In the genomic region with DNA sequence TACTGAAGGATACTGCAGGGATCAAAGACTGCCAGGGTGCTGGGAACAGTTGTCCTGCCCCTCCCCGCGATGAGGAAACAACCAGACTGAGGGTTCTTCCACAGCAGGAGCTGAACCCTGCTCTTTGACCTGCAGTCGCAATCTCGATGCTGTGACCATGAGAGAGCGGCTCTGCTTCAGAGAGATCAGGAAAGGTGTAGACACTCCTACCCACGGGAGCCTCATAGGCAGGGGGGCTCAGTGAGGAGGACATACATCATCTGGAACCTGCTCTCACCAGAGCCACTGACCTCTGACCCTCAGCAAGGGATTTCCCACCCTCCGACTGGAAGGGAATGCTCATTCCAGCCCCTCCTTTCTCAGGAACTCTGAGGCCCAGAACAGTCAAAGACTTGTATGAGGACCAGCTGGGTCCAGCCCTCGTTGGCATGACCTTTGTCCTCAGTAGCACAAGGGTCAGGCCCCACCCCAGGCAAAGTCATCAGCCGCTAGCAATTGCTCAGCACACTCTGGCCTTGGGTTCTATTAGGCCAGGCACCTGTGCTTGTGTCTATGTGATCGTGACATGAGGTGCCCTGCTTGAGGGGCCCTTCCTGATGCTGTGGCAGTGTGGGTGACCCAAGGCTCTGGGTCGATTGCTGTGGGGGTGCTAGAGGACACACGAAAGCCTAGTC, we compare ENCODE assay signal across 9 mouse cellular contexts. TPM values are rescaled to one million over a fixed set of nuclear protein-coding genes. Genes with fewer than 3 reads are reported as not detected.
DNase-seq lines count a peak whose midpoint lies in the region; ATAC-seq and TF ChIP-seq lines count a peak whose summit lies in the region.
"Not testable (repeated sequence)": the region's sequence is repeated elsewhere in the genome, so short reads cannot be mapped to it uniquely, and the experiment has no call there.
"Had no signal": no experiment of that assay in that cellular context is flagged by ENCODE, and none has a peak within 500 bp of the region (broad histone marks: within the 10 kb centered on the region; RNA-seq: fewer than 3 reads in every experiment).

No protein-coding gene starts in this region.

- not testable (repeated sequence) for TF ChIP-seq EP300 in liver, postnatal 0 days (IDR thresholded peaks at IDR 0.05; ENCODE audit: low read depth)

- not testable (repeated sequence) for TF ChIP-seq CTCF in liver, postnatal 0 days (IDR thresholded peaks at IDR 0.05; ENCODE audit: low read depth)

- not testable (repeated sequence) for H3K9me3 ChIP-seq in intestine, embryonic 14.5 days (ENCODE audit: control insufficient read depth, low read length); liver, embryonic 12.5 days (replicated peaks); liver, postnatal 0 days (ENCODE audit: low read length); stomach, embryonic 14.5 days (ENCODE audit: control insufficient read depth, low read depth, low read length)

- H3K27ac ChIP-seq in intestine, embryonic 14.5 days (ENCODE audit: low read depth); liver, embryonic 12.5 days; liver, postnatal 0 days (ENCODE audit: low read depth); stomach, embryonic 14.5 days (ENCODE audit: low read length): not testable (repeated sequence)

- H3K27me3 ChIP-seq in intestine, embryonic 14.5 days (replicated peaks; ENCODE audit: control insufficient read depth, insufficient read depth, low read length); liver, embryonic 12.5 days (replicated peaks); liver, postnatal 0 days (ENCODE audit: insufficient read depth, low read length); stomach, embryonic 14.5 days (ENCODE audit: control insufficient read depth, insufficient read depth, low read length): not testable (repeated sequence)

- H3K9ac ChIP-seq in intestine, embryonic 14.5 days (ENCODE audit: low read length); liver, embryonic 12.5 days; liver, postnatal 0 days (replicated peaks); stomach, embryonic 14.5 days (replicated peaks; ENCODE audit: low read depth, low read length): not testable (repeated sequence)

- not testable (repeated sequence) for H3K36me3 ChIP-seq in intestine, embryonic 14.5 days (ENCODE audit: control insufficient read depth, insufficient read depth, low read length); liver, embryonic 12.5 days; liver, postnatal 0 days (replicated peaks; ENCODE audit: insufficient read depth, low read length); stomach, embryonic 14.5 days (ENCODE audit: control insufficient read depth, insufficient read depth, low read length)

- peak; percentile 58 for DNase-seq in cerebellum, adult 11-12 months
- peak; percentile 89 for DNase-seq in heart, adult 11 months
- DNase-seq in intestine, embryonic 14.5 days (ENCODE audit: low spot score); liver, postnatal 0 days: not testable (repeated sequence)
- peak; percentile 23 for DNase-seq in kidney, adult 9 months

- not testable (repeated sequence) for H3K4me3 ChIP-seq in intestine, embryonic 14.5 days (ENCODE audit: low read depth, low read length); liver, embryonic 12.5 days; liver, postnatal 0 days (ENCODE audit: low read depth, low read length); stomach, embryonic 14.5 days (ENCODE audit: low read depth, low read length)

- peak; percentile 56; the same call in 1 of the 2 replicates for ATAC-seq in intestine, embryonic 14.5 days (replicated peaks; ENCODE audit: low FRiP score, low TSS enrichment, low read depth)
- peak; percentile 61 for ATAC-seq in liver, embryonic 12.5 days
- ATAC-seq in liver, postnatal 0 days: peak; percentile 77
- ATAC-seq in stomach, embryonic 14.5 days (ENCODE audit: insufficient number of reproducible peaks, insufficient read depth, low FRiP score, low read depth): 0 out of 2 replicates have a peak, but pooled peaks have one; percentile 24

- 55% methylated on average over 6 of the region's 12 CpGs for WGBS in intestine, embryonic 14.5 days
- WGBS in liver, embryonic 12.5 days (ENCODE audit: insufficient replicate concordance): 70% methylated on average over 9 of the region's 12 CpGs
- 52% methylated on average over 5 of the region's 12 CpGs for WGBS in liver, postnatal 0 days (ENCODE audit: insufficient replicate concordance)
- 49% methylated on average over 6 of the region's 12 CpGs for WGBS in stomach, embryonic 14.5 days

- H3K4me2 ChIP-seq in intestine, embryonic 14.5 days (ENCODE audit: low read length); liver, embryonic 12.5 days; liver, postnatal 0 days (ENCODE audit: low read depth, low read length); stomach, embryonic 14.5 days (replicated peaks; ENCODE audit: low read depth, low read length): not testable (repeated sequence)

- not testable (repeated sequence) for H3K4me1 ChIP-seq in intestine, embryonic 14.5 days (replicated peaks; ENCODE audit: control insufficient read depth, insufficient read depth, low read length); liver, embryonic 12.5 days; liver, postnatal 0 days (ENCODE audit: insufficient read depth); stomach, embryonic 14.5 days (ENCODE audit: control insufficient read depth, insufficient read depth, low read length)

RNA-seq across cellular contexts. Expression of gene Dynlt1a, which starts 17.0 kb away (rescaled TPM):
- polyA plus RNA-seq in intestine, embryonic 14.5 days (2014; fragmentation: Nextera tagmentation; extraction: Ambion mirVana): 16.4 and 20.3 TPM in 2 replicates
- polyA plus RNA-seq in liver, embryonic 12.5 days (2016; fragmentation: Nextera tagmentation; extraction: Ambion mirVana): 6.7 and 8.5 TPM in 2 replicates
- 2.9 and 3.0 TPM in 2 replicates for polyA plus RNA-seq in liver, postnatal 0 days (2015; fragmentation: Nextera tagmentation; extraction: Ambion mirVana)
- 16.5 and 20.1 TPM in 2 replicates for polyA plus RNA-seq in stomach, embryonic 14.5 days (2014; fragmentation: Nextera tagmentation; extraction: Ambion mirVana)

RNA-seq across cellular contexts. Expression of gene Tmem181a, which starts 43.7 kb away (rescaled TPM):
- polyA plus RNA-seq in intestine, embryonic 14.5 days (2014; fragmentation: Nextera tagmentation; extraction: Ambion mirVana): 23.0 and 23.7 TPM in 2 replicates
- 5.3 and 5.6 TPM in 2 replicates for polyA plus RNA-seq in liver, embryonic 12.5 days (2016; fragmentation: Nextera tagmentation; extraction: Ambion mirVana)
- 2.6 and 2.9 TPM in 2 replicates for polyA plus RNA-seq in liver, postnatal 0 days (2015; fragmentation: Nextera tagmentation; extraction: Ambion mirVana)
- polyA plus RNA-seq in stomach, embryonic 14.5 days (2014; fragmentation: Nextera tagmentation; extraction: Ambion mirVana): 26.5 and 26.6 TPM in 2 replicates
- polyA plus RNA-seq: erythroblast, embryonic 14.5 days; G1E had no signal

Comparison
In these comparisons a context has a peak if more than half of its experiments do, and no peak if none do; other contexts are left out.
1. ATAC-seq: peak in every context shown above with its lines; median percentile 77 in liver, postnatal 0 days; 61 in liver, embryonic 12.5 days; 56 in intestine, embryonic 14.5 days; 24 in stomach, embryonic 14.5 days.